Mouse (Mus musculus): ENCODE measurements around the gene Adamts20. TPM values are rescaled to one million over a fixed set of nuclear protein-coding genes. Genes with fewer than 3 reads are reported as not detected.
A peak's percentile ranks its signal among the peaks of the same experiment; 100 is the strongest.

The Adamts20 gene
- total and polyA plus RNA-seq, 3 experiments = 2.1 to 3.6 TPM; not detected in 1

DNA sequence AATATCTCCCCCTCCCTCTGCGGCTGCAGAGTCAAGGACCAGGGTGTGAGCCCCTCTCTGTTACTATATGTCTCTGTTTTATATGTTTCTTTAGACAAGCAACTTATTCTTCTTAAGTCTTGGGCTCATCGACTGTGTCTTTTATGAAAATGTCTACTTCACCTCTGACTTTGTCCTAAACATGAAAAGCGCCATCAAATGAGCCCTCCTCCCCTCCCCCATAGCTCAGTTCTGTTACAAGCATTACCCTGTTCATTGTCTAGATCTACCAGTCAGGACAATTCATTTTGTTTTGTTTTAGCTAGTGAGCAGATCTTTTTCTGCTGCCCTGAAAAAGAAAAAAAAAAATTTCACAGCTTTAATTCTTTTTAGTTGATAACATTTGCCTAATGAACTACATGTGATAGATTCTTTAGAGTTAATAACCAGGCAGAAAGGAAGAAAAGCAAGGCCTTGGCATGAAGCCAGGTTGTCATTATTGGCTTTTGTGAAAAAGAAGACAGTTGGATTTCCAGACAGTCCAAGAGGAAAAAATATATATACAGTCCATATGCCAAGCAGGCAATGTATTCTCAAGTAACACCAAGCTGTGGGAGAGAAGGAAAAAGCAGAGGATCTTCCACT is 14.4 kb upstream of the Adamts20 start:
- peak; percentile 11; the same call in 1 of the 2 replicates for TF ChIP-seq ZC3H11A (IDR thresholded peaks at IDR 0.05; ENCODE audit: low read depth, low read length)
- 0 out of 4 replicates have a peak, but pooled peaks of 1 of the 2 experiments have one; percentile 6 for TF ChIP-seq USF2 (IDR thresholded peaks at IDR 0.05; ENCODE audit: borderline replicate concordance in 1 of 2, insufficient read depth in 1 of 2, low read depth in 1 of 2, low read length in 2 of 2)
- peak; percentile 82 for TF ChIP-seq ZNF384 (IDR thresholded peaks at IDR 0.05; ENCODE audit: low read depth, low read length)
- no peak for TF ChIP-seq TAL1 (IDR thresholded peaks at IDR 0.05; ENCODE audit: low read length)
- peak in 1 of 2 experiments; percentile 64; a peak in 3 of 4 replicates for TF ChIP-seq EP300 (IDR thresholded peaks at IDR 0.05; ENCODE audit: low read depth in 1 of 2, low read length in 2 of 2)
- TF ChIP-seq JUND (IDR thresholded peaks at IDR 0.05; ENCODE audit: low read depth, low read length) = 0 out of 2 replicates have a peak, but pooled peaks have one; percentile 33
- TF ChIP-seq TCF12 (IDR thresholded peaks at IDR 0.05; ENCODE audit: low read depth, low read length) = peak; percentile 45
- peak; percentile 13; the same call in 1 of the 2 replicates for TF ChIP-seq GATA1 (IDR thresholded peaks at IDR 0.05; ENCODE audit: low read depth, low read length)
- TF ChIP-seq BHLHE40 (IDR thresholded peaks at IDR 0.05; ENCODE audit: borderline replicate concordance, low read depth, low read length) = peak; percentile 59
- peak; percentile 21; the same call in 1 of the 2 replicates for TF ChIP-seq NELFE (IDR thresholded peaks at IDR 0.05; ENCODE audit: low read depth, low read length)
- TF ChIP-seq CHD2 (IDR thresholded peaks at IDR 0.05; ENCODE audit: low read length) = peak; percentile 76
- TF ChIP-seq MYB (IDR thresholded peaks at IDR 0.05; ENCODE audit: low read depth, low read length) = peak; percentile 25; the same call in 1 of the 2 replicates
- peak; percentile 54; the same call in 1 of the 2 replicates for TF ChIP-seq CHD1 (IDR thresholded peaks at IDR 0.05; ENCODE audit: low read depth, low read length)
- peak; percentile 52 for TF ChIP-seq MYC (IDR thresholded peaks at IDR 0.05; ENCODE audit: low read depth, low read length)
- 0 out of 2 replicates have a peak, but pooled peaks have one; percentile 5 for TF ChIP-seq NRF1 (IDR thresholded peaks at IDR 0.05; ENCODE audit: insufficient read depth, low read depth, low read length, poor library complexity, severe bottlenecking)
- TF ChIP-seq RCOR1 (IDR thresholded peaks at IDR 0.05; ENCODE audit: low read depth, low read length) = peak; percentile 37; the same call in 1 of the 2 replicates
- TF ChIP-seq ETS1 (IDR thresholded peaks at IDR 0.05; ENCODE audit: low read depth, low read length) = peak; percentile 42; the same call in 1 of the 2 replicates
- no peak for TF ChIP-seq USF1 (IDR thresholded peaks at IDR 0.05; ENCODE audit: low read depth, low read length)
- TF ChIP-seq E2F4 (IDR thresholded peaks at IDR 0.05; ENCODE audit: borderline replicate concordance, low read depth, low read length) = no peak
- TF ChIP-seq GABPA (IDR thresholded peaks at IDR 0.05; ENCODE audit: low read depth, low read length) = no peak
- TF ChIP-seq HCFC1 (IDR thresholded peaks at IDR 0.05; ENCODE audit: low read depth, low read length) = no peak
- peak; percentile 60; the same call in 1 of the 2 replicates for TF ChIP-seq MXI1 (IDR thresholded peaks at IDR 0.05; ENCODE audit: low read depth, low read length)
- 0 out of 2 replicates have a peak, but pooled peaks have one; percentile 40 for TF ChIP-seq KAT2A (conservative IDR thresholded peaks at IDR 0.05; ENCODE audit: low read depth, low read length)
- peak; percentile 60 for TF ChIP-seq SIN3A (IDR thresholded peaks at IDR 0.05; ENCODE audit: low read length)
- no peaks in the 10 kb centered on the region for H3K27me3 ChIP-seq (ENCODE audit: control insufficient read depth in 1 of 2, insufficient read depth in 2 of 2, low read length in 2 of 2)
- DNase-seq (ENCODE audit: low read depth, low spot score) = peak; percentile 68

More for the DNA sequence above, 14.4 kb upstream of the Adamts20 start:
- no peaks in the 10 kb centered on the region for H3K79me2 ChIP-seq (ENCODE audit: control insufficient read depth, insufficient read depth, low read length, poor library complexity)
- H3K9me3 ChIP-seq (replicated peaks; ENCODE audit: insufficient read depth, low read length) = no peaks in the 10 kb centered on the region
- H3K27ac ChIP-seq (ENCODE audit: control insufficient read depth, low read depth, low read length) = peak overlapping the region; percentile 95
- peak overlapping the region; percentile 48 to 59 for H3K4me3 ChIP-seq (ENCODE audit: control insufficient read depth in 1 of 2, insufficient read depth in 1 of 2, low read depth in 2 of 2, low read length in 2 of 2)
- H3K9ac ChIP-seq (ENCODE audit: control insufficient read depth, low read depth, low read length, poor library complexity, severe bottlenecking) = peak overlapping the region; percentile 69
- peaks cover 0 to 42% of the 10 kb centered on the region in 2 experiments; a peak in 2 of 4 replicates for H3K36me3 ChIP-seq (ENCODE audit: control insufficient read depth in 1 of 2, insufficient read depth in 2 of 2, low read length in 2 of 2)
- H3K4me1 ChIP-seq (ENCODE audit: control insufficient read depth in 1 of 2, insufficient read depth in 2 of 2, low read length in 2 of 2) = peaks cover 35 to 38% of the 10 kb centered on the region in 2 experiments

Data from MEL (cell line).